ENCODE assay signal across 12 mouse cellular contexts in the genomic region with DNA sequence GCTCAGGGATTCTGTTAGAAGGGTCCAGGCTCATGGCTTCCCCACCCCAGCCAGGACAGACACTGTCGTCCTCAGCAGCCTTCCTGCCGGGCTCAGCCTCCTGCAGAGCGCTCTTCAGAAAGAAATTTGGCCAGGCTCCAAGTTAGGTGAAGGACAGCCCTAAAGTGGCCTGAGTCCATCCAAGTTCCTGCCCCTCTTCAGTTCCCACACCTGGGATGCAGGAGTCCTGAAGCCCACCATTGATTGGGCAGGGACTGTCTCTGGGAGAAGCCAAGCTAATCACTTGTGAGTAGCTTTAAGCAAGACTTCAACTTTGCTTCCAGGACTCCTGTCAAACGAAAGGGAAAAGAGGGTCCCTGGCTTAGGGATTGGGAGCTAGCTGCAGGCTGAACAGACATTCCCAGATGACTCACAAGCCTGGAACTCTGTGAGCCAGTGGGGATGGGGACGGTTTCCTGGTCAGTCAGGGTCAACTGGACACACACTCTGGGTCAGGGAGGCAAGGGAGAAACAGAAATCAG. TPM values are rescaled to one million over a fixed set of nuclear protein-coding genes. Genes with fewer than 3 reads are reported as not detected.
DNase-seq lines count a peak whose midpoint lies in the region; ATAC-seq and TF ChIP-seq lines count a peak whose summit lies in the region.
"Had no signal": no experiment of that assay in that cellular context is flagged by ENCODE, and none has a peak within 500 bp of the region (broad histone marks: within the 10 kb centered on the region; RNA-seq: fewer than 3 reads in every experiment).

No protein-coding gene starts in this region.

- no peak overlapping the region for H3K4me3 ChIP-seq in lung, embryonic 14.5 days (ENCODE audit: low read depth, low read length)
- H3K4me3 ChIP-seq in heart, embryonic 16.5 days (ENCODE audit: low read length): no peak overlapping the region
- H3K4me3 ChIP-seq in small intestine, adult 2 months (ENCODE audit: low read depth, low read length): no peak overlapping the region

- TF ChIP-seq CTCF in lung, embryonic 14.5 days (IDR thresholded peaks at IDR 0.05; ENCODE audit: low read depth): no peak
- no peak for TF ChIP-seq CTCF in small intestine, adult 2 months (IDR thresholded peaks at IDR 0.05; ENCODE audit: extremely low read depth, insufficient read length, insufficient replicate concordance, low read depth, low read length)

- WGBS in lung, embryonic 14.5 days: 6% methylated on average over 5 of the region's 5 CpGs
- WGBS in heart, embryonic 16.5 days: 7% methylated on average over 5 of the region's 5 CpGs
- 11% methylated on average over 5 of the region's 5 CpGs for WGBS in small intestine, adult 2 months

- peak; percentile 42 for DNase-seq in adrenal gland, postnatal 14 days
- DNase-seq in adrenal gland, postnatal 10 days: no peak
- peak; percentile 79 for DNase-seq in lung, embryonic 14.5 days
- DNase-seq in lung, postnatal 14 days: no peak
- no peak for DNase-seq in spleen, adult 18-20 months
- DNase-seq in frontal cortex, adult 2 months (ENCODE audit: extremely low spot score in 1 of 2, low spot score in 1 of 2): no peak
- DNase-seq: thymus, adult 2 months had no signal

- H3K27ac ChIP-seq in lung, embryonic 14.5 days (ENCODE audit: low read depth): peak overlapping the region; percentile 97
- H3K27ac ChIP-seq in heart, embryonic 16.5 days (ENCODE audit: low read length): peak overlapping the region; percentile 77
- 0 out of 2 replicates have a peak overlapping the region, but pooled peaks have one; percentile 17 for H3K27ac ChIP-seq in small intestine, adult 2 months (ENCODE audit: insufficient read depth, low read depth, low read length)

- H3K9me3 ChIP-seq in lung, embryonic 14.5 days (ENCODE audit: low read depth, low read length): no peaks in the 10 kb centered on the region
- H3K9me3 ChIP-seq in heart, embryonic 16.5 days (replicated peaks; ENCODE audit: control insufficient read depth, low read length): no peaks in the 10 kb centered on the region

- peaks cover 30% of the 10 kb centered on the region for H3K4me1 ChIP-seq in lung, embryonic 14.5 days (ENCODE audit: insufficient read depth)
- peaks cover 32% of the 10 kb centered on the region for H3K4me1 ChIP-seq in heart, embryonic 16.5 days (ENCODE audit: control insufficient read depth, insufficient read depth, low read length)
- H3K4me1 ChIP-seq in small intestine, adult 2 months (ENCODE audit: control insufficient read depth, insufficient read depth, insufficient read length, low read length): peaks cover 13% of the 10 kb centered on the region

- no peak for TF ChIP-seq POLR2A in small intestine, adult 2 months (IDR thresholded peaks at IDR 0.05; ENCODE audit: low read depth, low read length)

- ATAC-seq in lung, embryonic 14.5 days (ENCODE audit: insufficient read depth): no peak
- ATAC-seq in heart, embryonic 16.5 days (replicated peaks; ENCODE audit: extremely low read depth, insufficient read depth, low FRiP score): no peak
- ATAC-seq: activated CD4-positive, CD25-positive, alpha-beta regulatory T cell, adult 4 months had no signal

- H3K36me3 ChIP-seq in lung, embryonic 14.5 days (ENCODE audit: insufficient read depth): no peaks in the 10 kb centered on the region
- no peaks in the 10 kb centered on the region for H3K36me3 ChIP-seq in heart, embryonic 16.5 days (ENCODE audit: control insufficient read depth, insufficient read depth)
- no peaks in the 10 kb centered on the region for H3K36me3 ChIP-seq in small intestine, adult 2 months (ENCODE audit: control insufficient read depth, insufficient read depth, low read length)

- peak overlapping the region; percentile 26 for H3K9ac ChIP-seq in lung, embryonic 14.5 days
- H3K9ac ChIP-seq in heart, embryonic 16.5 days (ENCODE audit: low read length): peak overlapping the region; percentile 18

- H3K4me2 ChIP-seq in lung, embryonic 14.5 days: peak overlapping the region; percentile 54; the same call in 1 of the 2 replicates
- no peak overlapping the region for H3K4me2 ChIP-seq in heart, embryonic 16.5 days (ENCODE audit: low read depth, low read length)

- no peaks in the 10 kb centered on the region for H3K27me3 ChIP-seq in lung, embryonic 14.5 days (ENCODE audit: insufficient read depth, low read length)
- H3K27me3 ChIP-seq in heart, embryonic 16.5 days (ENCODE audit: control insufficient read depth, insufficient read depth, low read length): no peaks in the 10 kb centered on the region; the same call in 1 of the 2 replicates
- no peaks in the 10 kb centered on the region for H3K27me3 ChIP-seq in small intestine, adult 2 months (ENCODE audit: control insufficient read depth, insufficient read depth, low read length)

RNA-seq across cellular contexts. Expression of gene Col1a1, which starts 8.2 kb away (rescaled TPM):
- 358 and 494 TPM in 2 replicates for total RNA-seq in adrenal gland, postnatal 14 days (2021)
- total RNA-seq in adrenal gland, postnatal 10 days (2021): 1,000 to 10,000 TPM in 1 of 2 experiments, 100 to 1,000 TPM in 1; 763 to 1,573 TPM
- 1,035 and 1,062 TPM in 2 replicates for polyA plus RNA-seq in lung, embryonic 14.5 days (2014; fragmentation: Nextera tagmentation; extraction: Ambion mirVana)
- 669 and 799 TPM in 2 replicates for polyA plus RNA-seq in heart, embryonic 16.5 days (2015; fragmentation: Nextera tagmentation; extraction: Ambion mirVana)
- 49.0 and 51.1 TPM in 2 replicates for polyA plus RNA-seq in small intestine, adult 2 months (2012; rRNA removed)
- polyA plus RNA-seq in frontal cortex, adult 2 months (2012; rRNA removed): 6.9 and 8.7 TPM in 2 replicates
- total RNA-seq: granulocyte monocyte progenitor cell, adult 5-6 weeks had no signal

RNA-seq across cellular contexts. Expression of gene Hils1, which starts 39.6 kb away (rescaled TPM):
- not detected in 2 replicates for total RNA-seq in adrenal gland, postnatal 14 days (2021)
- not detected for total RNA-seq in adrenal gland, postnatal 10 days (2021)
- polyA plus RNA-seq in lung, embryonic 14.5 days (2014; fragmentation: Nextera tagmentation; extraction: Ambion mirVana): not detected in 2 replicates
- 0.33 TPM in 1 of 2 replicates, not detected in the other for polyA plus RNA-seq in heart, embryonic 16.5 days (2015; fragmentation: Nextera tagmentation; extraction: Ambion mirVana)
- 0.14 TPM in 1 of 2 replicates, not detected in the other for polyA plus RNA-seq in small intestine, adult 2 months (2012; rRNA removed)
- not detected in 2 replicates for polyA plus RNA-seq in frontal cortex, adult 2 months (2012; rRNA removed)
- total RNA-seq: granulocyte monocyte progenitor cell, adult 5-6 weeks; left cerebral cortex, postnatal 25 days had no signal
- polyA plus RNA-seq: activated CD4-positive, CD25-positive, alpha-beta regulatory T cell, adult 4 months had no signal

RNA-seq across cellular contexts. Expression of gene Sgca, which starts 48.3 kb away (rescaled TPM):
- total RNA-seq in adrenal gland, postnatal 14 days (2021): 0.26 TPM in 1 of 2 replicates, not detected in the other
- 10 to 100 TPM in 1 of 2 experiments, 1 to 10 TPM in 1; 4.5 to 16.8 TPM for total RNA-seq in adrenal gland, postnatal 10 days (2021)
- polyA plus RNA-seq in lung, embryonic 14.5 days (2014; fragmentation: Nextera tagmentation; extraction: Ambion mirVana): 0.35 TPM in 1 of 2 replicates, not detected in the other
- polyA plus RNA-seq in heart, embryonic 16.5 days (2015; fragmentation: Nextera tagmentation; extraction: Ambion mirVana): 27.9 and 29.4 TPM in 2 replicates
- 1.7 and 3.7 TPM in 2 replicates for polyA plus RNA-seq in small intestine, adult 2 months (2012; rRNA removed)
- 1.1 and 1.4 TPM in 2 replicates for polyA plus RNA-seq in frontal cortex, adult 2 months (2012; rRNA removed)
- total RNA-seq: granulocyte monocyte progenitor cell, adult 5-6 weeks had no signal

Comparison
In these comparisons a context has a peak if more than half of its experiments do, and no peak if none do; other contexts are left out.
1. DNase-seq: peak in adrenal gland, postnatal 14 days (single experiment) and lung, embryonic 14.5 days (single experiment); none in adrenal gland, postnatal 10 days (single experiment), lung, postnatal 14 days (single experiment), spleen, adult 18-20 months (0 of 2) and frontal cortex, adult 2 months (0 of 2).
2. H3K27ac ChIP-seq: peak in every context shown above with its lines; median percentile 97 in lung, embryonic 14.5 days; 77 in heart, embryonic 16.5 days; 17 in small intestine, adult 2 months.
3. RNA of gene Col1a1, which starts 8.2 kb away (polyA plus RNA-seq): 1,035 to 1,062 TPM in lung, embryonic 14.5 days and 669 to 799 TPM in heart, embryonic 16.5 days; 49.0 to 51.1 TPM in small intestine, adult 2 months and 6.9 to 8.7 TPM in frontal cortex, adult 2 months; every median in the first group is over 10 times any median in the second.